Mouse (Mus musculus): ENCODE measurements around the gene Eno3. TPM values are rescaled to one million over a fixed set of nuclear protein-coding genes. Genes with fewer than 3 reads are reported as not detected.

Eno3 gene
- polyA plus RNA-seq, 1 experiment, result 15.3 TPM

DNA sequence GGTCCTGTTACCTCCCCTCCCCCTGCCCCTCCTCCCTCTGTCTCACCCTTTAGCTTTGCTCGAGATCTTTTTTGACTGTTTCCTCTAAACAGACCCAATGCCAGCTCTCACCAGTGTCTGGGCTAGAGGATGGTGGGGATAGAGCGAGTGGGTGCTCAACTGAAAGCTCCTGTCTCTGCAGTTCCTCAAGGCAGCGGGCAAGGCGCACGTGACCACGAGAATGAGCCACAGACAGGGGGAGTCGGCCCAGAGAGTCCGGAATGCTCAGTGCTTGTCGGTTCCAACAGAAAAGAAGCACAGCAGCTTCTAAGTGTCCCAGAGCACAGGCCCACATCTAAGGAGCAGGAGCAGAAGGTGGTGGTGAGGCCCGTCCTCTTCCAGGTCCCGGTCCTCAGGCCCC is 17.5 kb downstream of the Eno3 start:
- no peaks in the 10 kb centered on the region for H3K27me3 ChIP-seq (ENCODE audit: control insufficient read depth, insufficient read depth, low read length)
- H3K4me3 ChIP-seq (ENCODE audit: extremely low read depth, insufficient read depth, insufficient read length), result no peak overlapping the region
- H3K36me3 ChIP-seq (ENCODE audit: control insufficient read depth, insufficient read depth, low read length), result peaks cover 18% of the 10 kb centered on the region
- no peak for DNase-seq (ENCODE audit: low read depth in 1 of 2, low spot score in 2 of 2)
- H3K27ac ChIP-seq (ENCODE audit: insufficient read depth, low read length), result no peak overlapping the region
- no peak for TF ChIP-seq POLR2A (IDR thresholded peaks at IDR 0.05; ENCODE audit: low read depth, low read length)
- TF ChIP-seq CTCF (IDR thresholded peaks at IDR 0.05; ENCODE audit: extremely low read depth, insufficient read depth, insufficient read length, insufficient replicate concordance), result no peak
- WGBS, result 50% methylated on average over 11 of the region's 11 CpGs
- peaks cover 8% of the 10 kb centered on the region; the same call in 1 of the 2 replicates for H3K4me1 ChIP-seq (ENCODE audit: control insufficient read depth, insufficient read depth, insufficient read length)

- 88% methylated on average over 9 of the region's 9 CpGs for WGBS
- TF ChIP-seq POLR2A (IDR thresholded peaks at IDR 0.05; ENCODE audit: low read depth, low read length), result no peak
- no peak for TF ChIP-seq CTCF (IDR thresholded peaks at IDR 0.05; ENCODE audit: extremely low read depth, insufficient read depth, insufficient read length, insufficient replicate concordance)
- H3K27me3 ChIP-seq (ENCODE audit: control insufficient read depth, insufficient read depth, low read length), result no peaks in the 10 kb centered on the region
- peaks cover 4% of the 10 kb centered on the region; the same call in 1 of the 2 replicates for H3K4me1 ChIP-seq (ENCODE audit: control insufficient read depth, insufficient read depth, insufficient read length)
- H3K36me3 ChIP-seq (ENCODE audit: control insufficient read depth, insufficient read depth, low read length), result peaks cover 25% of the 10 kb centered on the region
- no peak overlapping the region for H3K27ac ChIP-seq (ENCODE audit: insufficient read depth, low read length)
- no peak for DNase-seq (ENCODE audit: low read depth in 1 of 2, low spot score in 2 of 2)
- no peak overlapping the region for H3K4me3 ChIP-seq (ENCODE audit: extremely low read depth, insufficient read depth, insufficient read length)
Measured at GRCm38 (mm10) chr11:70678092-70678491, 21.1 kb downstream of the Eno3 start.

DNA sequence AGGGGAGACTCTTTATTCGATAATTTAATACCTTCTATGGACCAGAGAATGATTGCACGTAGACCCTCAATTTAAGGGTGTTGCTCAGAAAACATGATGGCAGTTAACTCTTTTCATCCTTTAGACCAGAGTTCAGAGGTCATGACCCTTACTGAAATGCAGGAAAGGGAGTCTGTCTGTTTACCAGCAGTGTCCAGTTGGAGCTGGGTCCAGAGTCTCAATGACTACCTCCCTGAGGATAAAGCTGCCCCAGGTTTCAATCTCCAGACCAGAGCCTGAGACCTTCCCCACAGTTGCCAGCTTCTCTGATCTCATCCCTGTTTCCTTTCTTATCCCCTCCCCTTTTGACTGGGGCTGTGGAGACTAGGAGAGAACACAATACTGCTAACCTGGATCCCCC is 21.6 kb downstream of the Eno3 start:
- TF ChIP-seq POLR2A (IDR thresholded peaks at IDR 0.05; ENCODE audit: low read depth, low read length) (no peak), CTCF (IDR thresholded peaks at IDR 0.05; ENCODE audit: extremely low read depth, insufficient read depth, insufficient read length, insufficient replicate concordance) (no peak)

GRCm38 (mm10) chr11:70679361-70679760 is 22.4 kb downstream of the Eno3 start:
- Histone ChIP-seq H3K4me1 (ENCODE audit: control insufficient read depth, insufficient read depth, insufficient read length) (peaks cover 4% of the 10 kb centered on the region; the same call in 1 of the 2 replicates), H3K36me3 (ENCODE audit: control insufficient read depth, insufficient read depth, low read length) (peaks cover 29% of the 10 kb centered on the region), H3K4me3 (ENCODE audit: extremely low read depth, insufficient read depth, insufficient read length) (no peak overlapping the region), H3K27ac (ENCODE audit: insufficient read depth, low read length) (peak overlapping the region; percentile 56), H3K27me3 (ENCODE audit: control insufficient read depth, insufficient read depth, low read length) (no peaks in the 10 kb centered on the region)
- 94% methylated on average over 8 of the region's 8 CpGs for WGBS
- DNase-seq (ENCODE audit: low read depth in 1 of 2, low spot score in 2 of 2), result no peak
- no peak for TF ChIP-seq CTCF (IDR thresholded peaks at IDR 0.05; ENCODE audit: extremely low read depth, insufficient read depth, insufficient read length, insufficient replicate concordance)
- TF ChIP-seq POLR2A (IDR thresholded peaks at IDR 0.05; ENCODE audit: low read depth, low read length), result no peak

More for the DNA sequence above, 21.6 kb downstream of the Eno3 start:
- DNase-seq (ENCODE audit: low read depth in 1 of 2, low spot score in 2 of 2), result no peak
- Histone ChIP-seq H3K4me3 (ENCODE audit: extremely low read depth, insufficient read depth, insufficient read length) (no peak overlapping the region), H3K27ac (ENCODE audit: insufficient read depth, low read length) (no peak overlapping the region), H3K27me3 (ENCODE audit: control insufficient read depth, insufficient read depth, low read length) (no peaks in the 10 kb centered on the region), H3K36me3 (ENCODE audit: control insufficient read depth, insufficient read depth, low read length) (peaks cover 25% of the 10 kb centered on the region), H3K4me1 (ENCODE audit: control insufficient read depth, insufficient read depth, insufficient read length) (peaks cover 4% of the 10 kb centered on the region; the same call in 1 of the 2 replicates)
- WGBS, result 94% methylated on average over 2 of the region's 2 CpGs

DNA sequence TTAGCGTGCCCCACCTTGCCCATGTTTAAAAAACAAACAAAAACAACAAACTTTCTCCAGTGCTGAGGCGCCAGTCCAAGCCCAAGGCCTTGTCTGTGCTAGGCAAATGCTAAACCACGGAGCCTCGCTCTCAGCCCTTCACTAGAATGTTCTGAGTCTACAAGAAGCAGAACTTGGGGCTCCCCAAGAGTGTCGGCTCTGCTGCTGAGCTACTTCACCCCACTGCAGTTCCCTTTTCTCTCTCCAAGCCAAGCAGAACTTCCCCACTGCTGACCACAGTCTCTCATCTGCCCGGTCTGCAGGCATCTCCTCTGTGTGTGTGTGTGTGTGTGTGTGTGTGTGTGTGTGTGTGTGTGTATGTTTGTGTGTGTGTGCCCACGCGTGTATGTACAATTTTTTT is 22.9 kb downstream of the Eno3 start:
- no peak overlapping the region for H3K4me3 ChIP-seq (ENCODE audit: extremely low read depth, insufficient read depth, insufficient read length)
- H3K27ac ChIP-seq (ENCODE audit: insufficient read depth, low read length), result peak overlapping the region; percentile 80
- 25% methylated on average over 8 of the region's 8 CpGs for WGBS
- H3K36me3 ChIP-seq (ENCODE audit: control insufficient read depth, insufficient read depth, low read length), result peaks cover 25% of the 10 kb centered on the region
- no peak for TF ChIP-seq CTCF (IDR thresholded peaks at IDR 0.05; ENCODE audit: extremely low read depth, insufficient read depth, insufficient read length, insufficient replicate concordance)
- no peak for TF ChIP-seq POLR2A (IDR thresholded peaks at IDR 0.05; ENCODE audit: low read depth, low read length)
- peaks cover 4% of the 10 kb centered on the region; the same call in 1 of the 2 replicates for H3K4me1 ChIP-seq (ENCODE audit: control insufficient read depth, insufficient read depth, insufficient read length)
- no peaks in the 10 kb centered on the region for H3K27me3 ChIP-seq (ENCODE audit: control insufficient read depth, insufficient read depth, low read length)
- peak; percentile 60 to 66 for DNase-seq (ENCODE audit: low read depth in 1 of 2, low spot score in 2 of 2)

DNA sequence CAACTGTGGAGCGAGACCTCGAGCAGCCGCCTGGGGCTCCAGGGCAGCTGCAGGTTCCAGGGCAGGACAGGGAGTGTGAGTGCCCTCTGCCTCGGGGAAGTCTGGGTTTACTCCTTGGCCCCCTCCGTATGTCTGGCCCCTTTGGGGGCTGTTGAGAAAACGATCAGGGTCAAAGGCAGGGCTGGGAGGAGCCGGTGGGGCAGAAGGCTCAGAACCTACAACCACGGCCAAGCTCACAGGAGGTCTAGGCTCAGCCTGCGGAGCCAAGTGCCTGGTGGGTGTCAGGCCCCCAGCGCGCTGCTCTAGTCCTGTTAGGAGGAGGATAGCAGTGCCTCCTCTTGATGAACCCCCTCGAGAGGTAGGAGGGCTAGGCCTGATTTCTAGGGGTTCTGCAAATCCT is 24.2 kb downstream of the Eno3 start:
- DNase-seq (ENCODE audit: low read depth in 1 of 2, low spot score in 2 of 2), result no peak
- WGBS, result 90% methylated on average over 12 of the region's 12 CpGs
- Histone ChIP-seq H3K27ac (ENCODE audit: insufficient read depth, low read length) (no peak overlapping the region), H3K36me3 (ENCODE audit: control insufficient read depth, insufficient read depth, low read length) (peaks cover 18% of the 10 kb centered on the region), H3K27me3 (ENCODE audit: control insufficient read depth, insufficient read depth, low read length) (no peaks in the 10 kb centered on the region), H3K4me3 (ENCODE audit: extremely low read depth, insufficient read depth, insufficient read length) (no peak overlapping the region), H3K4me1 (ENCODE audit: control insufficient read depth, insufficient read depth, insufficient read length) (peaks cover 4% of the 10 kb centered on the region; the same call in 1 of the 2 replicates)
- no peak for TF ChIP-seq CTCF (IDR thresholded peaks at IDR 0.05; ENCODE audit: extremely low read depth, insufficient read depth, insufficient read length, insufficient replicate concordance)
- no peak for TF ChIP-seq POLR2A (IDR thresholded peaks at IDR 0.05; ENCODE audit: low read depth, low read length)

DNA sequence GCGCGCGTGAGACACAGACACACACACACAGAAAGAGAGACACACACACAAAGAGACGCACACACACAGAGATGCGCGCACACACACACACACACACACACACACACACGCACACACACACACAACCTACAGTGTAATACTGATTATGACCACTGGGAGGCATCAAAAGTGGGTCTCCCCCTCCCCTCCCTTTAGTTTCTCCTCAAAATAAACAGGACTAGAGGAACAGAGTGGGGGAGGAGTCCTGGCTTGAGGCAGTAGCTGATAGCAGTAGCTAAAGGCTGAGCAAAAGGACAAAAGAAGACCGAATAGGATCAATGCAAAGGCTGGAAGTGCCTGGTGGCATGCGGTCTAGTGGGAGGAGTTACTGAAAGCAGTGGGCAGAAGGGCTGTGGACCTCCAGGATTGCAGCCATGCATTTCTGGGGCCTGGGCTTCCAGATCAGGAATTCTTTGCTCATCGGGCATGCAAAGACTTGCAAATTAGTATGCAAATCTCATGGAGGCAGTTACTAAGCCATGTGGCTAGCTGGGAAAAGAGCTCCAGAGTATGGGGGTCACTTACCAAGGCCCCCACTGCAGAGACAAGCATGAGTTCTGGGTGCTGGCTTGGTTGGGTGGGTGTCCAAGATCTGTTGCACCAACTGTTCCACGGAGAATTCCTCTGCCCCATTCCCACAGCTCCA is 25.0 kb downstream of the Eno3 start:
- TF ChIP-seq CTCF (IDR thresholded peaks at IDR 0.05; ENCODE audit: extremely low read depth, insufficient read depth, insufficient read length, insufficient replicate concordance) (peak; percentile 7; the same call in 1 of the 2 replicates), POLR2A (IDR thresholded peaks at IDR 0.05; ENCODE audit: low read depth, low read length) (no peak)
- WGBS, result 83% methylated on average over 11 of the region's 11 CpGs
- Histone ChIP-seq H3K36me3 (ENCODE audit: control insufficient read depth, insufficient read depth, low read length) (peaks cover 16% of the 10 kb centered on the region), H3K27me3 (ENCODE audit: control insufficient read depth, insufficient read depth, low read length) (no peaks in the 10 kb centered on the region), H3K4me1 (ENCODE audit: control insufficient read depth, insufficient read depth, insufficient read length) (peaks cover 8% of the 10 kb centered on the region; the same call in 1 of the 2 replicates), H3K27ac (ENCODE audit: insufficient read depth, low read length) (no peak overlapping the region), H3K4me3 (ENCODE audit: extremely low read depth, insufficient read depth, insufficient read length) (no peak overlapping the region)
- DNase-seq (ENCODE audit: low read depth in 1 of 2, low spot score in 2 of 2), result no peak

All from spleen, adult 2 months (tissue).